Mouse (Mus musculus) hindbrain, embryonic 16.5 days (tissue): Measurements from ENCODE around the gene Ppp2r2c. TPM values are rescaled to one million over a fixed set of nuclear protein-coding genes. Genes with fewer than 3 reads are reported as not detected.

ENCODE experiments used
- ATAC-seq: fragments of 200-750 bp; cut with Nextera tagmentation; 2 replicates; pipeline ENCODE4 v1.8.0; 2017; ENCODE audit warnings: moderate TSS enrichment, moderate library complexity
- H3K27ac ChIP-seq: fragments of 300-500 bp; sonication (generic); 2 replicates; pipeline ENCODE4 v1.5.1; 2014; ENCODE audit warnings: low read depth, mild to moderate bottlenecking, control low read depth, low read length, moderate library complexity
- H3K27me3 ChIP-seq: fragments of 300-500 bp; sonication (generic); replicated peaks from 2 replicates; pipeline ENCODE4 v1.6.1; 2014; ENCODE audit warnings: low read length; ENCODE audit not compliant: control insufficient read depth, insufficient read depth
- H3K36me3 ChIP-seq: fragments of 300-500 bp; sonication (generic); 2 replicates; pipeline ENCODE4 v1.6.1; 2014; ENCODE audit warnings: mild to moderate bottlenecking, low read length, moderate library complexity, mixed read lengths; ENCODE audit not compliant: control insufficient read depth, insufficient read depth
- H3K4me1 ChIP-seq: fragments of 300-500 bp; sonication (generic); 2 replicates; pipeline ENCODE4 v1.6.1; 2014; ENCODE audit warnings: low read depth, low read length; ENCODE audit not compliant: control insufficient read depth, insufficient read depth
- H3K4me2 ChIP-seq: fragments of 300-500 bp; sonication (generic); 2 replicates; pipeline ENCODE4 v1.6.1; 2014; ENCODE audit warnings: mild to moderate bottlenecking, low read length, control low read depth, moderate library complexity
- H3K4me3 ChIP-seq: fragments of 300-500 bp; sonication (generic); 2 replicates; pipeline ENCODE4 v1.5.1; 2014; ENCODE audit warnings: mild to moderate bottlenecking, low read length, control low read depth, moderate library complexity
- H3K9ac ChIP-seq: fragments of 300-500 bp; sonication (generic); 2 replicates; pipeline ENCODE4 v1.6.1; 2014; ENCODE audit warnings: low read depth, mild to moderate bottlenecking, control low read depth, low read length, moderate library complexity
- H3K9me3 ChIP-seq: fragments of 300-500 bp; sonication (generic); 2 replicates; pipeline ENCODE4 v1.6.1; 2014; ENCODE audit warnings: mild to moderate bottlenecking, low read length, moderate library complexity; ENCODE audit not compliant: control insufficient read depth
- WGBS: fragments of 180-500 bp; shearing (Covaris S2); extraction: QIAGEN DNeasy Blood & Tissue Kit; methylation state at CpG from one replicate; pipeline ENCODE4 v1.1.7; 2014; 5-methylcytosine and 5-hydroxymethylcytosine counted together
- polyA plus RNA-seq: library from polyadenylated mRNA; unstranded; fragments of >200 nt; fragmentation: Nextera tagmentation; extraction: Ambion mirVana; gene quantifications from 2 replicates; pipeline ENCODE4 v1.2.1, GENCODE M21; 2015

Gene Ppp2r2c
- polyA plus RNA-seq = 52.4 and 58.2 TPM in 2 replicates

DNA sequence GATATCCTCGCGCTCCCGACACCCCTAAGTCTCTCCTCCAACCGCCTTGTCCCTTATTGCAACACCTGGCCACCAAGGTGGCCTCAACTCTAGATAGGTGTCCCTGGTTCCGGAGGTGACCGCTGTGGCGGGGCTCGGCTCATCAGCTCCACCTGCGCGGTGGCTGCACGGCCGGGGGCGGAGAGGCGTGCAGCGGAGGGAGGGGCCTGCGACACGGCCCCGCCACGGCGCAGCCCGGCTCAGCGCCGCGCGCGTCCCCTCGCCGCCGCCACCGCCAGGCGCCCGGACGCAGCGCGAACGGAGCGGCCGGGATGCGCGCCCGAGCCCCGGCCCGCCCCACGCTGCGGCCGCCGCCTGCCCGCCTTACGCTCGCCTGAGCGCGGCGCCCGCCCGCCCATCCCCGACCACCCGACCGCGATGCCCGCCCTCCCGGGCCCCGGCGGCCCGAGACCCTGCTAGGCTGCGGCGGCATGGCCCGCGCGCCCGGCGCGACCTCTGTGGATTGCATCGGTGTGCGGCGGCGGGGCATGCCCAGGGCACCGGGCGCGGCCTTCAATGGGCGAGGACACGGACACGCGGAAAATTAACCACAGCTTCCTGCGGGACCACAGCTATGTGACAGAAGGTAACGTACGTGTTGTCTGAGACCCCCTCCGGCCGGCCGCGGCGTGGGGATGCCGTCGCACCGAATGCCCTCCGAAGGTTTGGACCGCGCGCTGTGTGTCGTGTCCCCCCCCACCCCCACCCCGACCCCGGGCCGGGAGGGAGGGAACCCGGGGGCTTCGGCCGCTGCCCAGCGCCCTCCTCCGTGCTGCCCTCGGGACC is at the start of gene Ppp2r2c:
Ppp2r2c (plus strand) TSS at position 248 of the 825 bp plus-strand sequence.
- Histone ChIP-seq H3K4me1 (peaks cover 8% of the 10 kb centered on the region; the same call in 1 of the 2 replicates), H3K27me3 (peaks cover 11% of the 10 kb centered on the region), H3K36me3 (no peaks in the 10 kb centered on the region), H3K4me3 (peak within 1 kb of the TSS; percentile 71), H3K4me2 (peak within 1 kb of the TSS; percentile 74), H3K27ac (peak within 1 kb of the TSS; percentile 88), H3K9ac (peak within 1 kb of the TSS; percentile 85), H3K9me3 (no peaks in the 10 kb centered on the region)
- peak; percentile 73 for ATAC-seq
- under 1% methylated on average over 58 of the region's 108 CpGs for WGBS

- Histone ChIP-seq H3K4me1 (no peaks in the 10 kb centered on the region), H3K4me2 (no peak overlapping the region), H3K4me3 (no peak overlapping the region), H3K9ac (no peak overlapping the region), H3K36me3 (peaks cover 11% of the 10 kb centered on the region), H3K9me3 (no peaks in the 10 kb centered on the region), H3K27me3 (no peaks in the 10 kb centered on the region), H3K27ac (no peak overlapping the region)
- 0 out of 2 replicates have a peak, but pooled peaks have one; percentile 15 for ATAC-seq
- 83% methylated on average over 5 of the region's 5 CpGs for WGBS
These were observed 48.6 kb upstream of the Ppp2r2c start for GRCm38 (mm10) chr5:36819742-36820141.

GRCm38 (mm10) chr5:36820142-36820541 is 48.2 kb upstream of the Ppp2r2c start:
- Histone ChIP-seq H3K4me2 (no peak overlapping the region), H3K36me3 (peaks cover 11% of the 10 kb centered on the region), H3K9me3 (no peaks in the 10 kb centered on the region), H3K27me3 (no peaks in the 10 kb centered on the region), H3K27ac (no peak overlapping the region), H3K9ac (no peak overlapping the region), H3K4me3 (no peak overlapping the region), H3K4me1 (no peaks in the 10 kb centered on the region)
- peak; percentile 45; the same call in 1 of the 2 replicates for ATAC-seq
- 51% methylated on average over 6 of the region's 6 CpGs for WGBS

DNA sequence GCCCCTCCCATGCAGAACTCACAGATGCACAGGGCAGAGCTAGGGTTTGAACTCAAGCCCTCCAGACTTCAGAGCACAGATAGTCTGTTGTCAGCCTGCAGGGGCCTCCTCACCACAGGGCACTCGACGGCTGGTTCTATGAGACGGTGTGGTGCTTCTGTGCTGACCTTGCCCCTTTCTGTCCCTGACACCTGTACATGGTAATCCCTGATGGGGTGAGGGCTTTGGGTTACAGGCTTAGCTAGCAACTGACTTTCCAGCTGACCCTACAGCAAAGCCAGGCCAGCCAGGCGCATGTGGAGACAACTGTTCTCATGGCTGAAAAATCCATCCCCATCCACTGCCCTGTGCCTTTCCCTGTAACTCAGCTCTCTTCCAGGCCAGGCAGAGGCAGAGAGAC is 45.4 kb upstream of the Ppp2r2c start:
- ATAC-seq = no peak
- Histone ChIP-seq H3K4me2 (no peak overlapping the region), H3K27me3 (no peaks in the 10 kb centered on the region), H3K9me3 (no peaks in the 10 kb centered on the region), H3K4me3 (no peak overlapping the region), H3K9ac (no peak overlapping the region), H3K27ac (no peak overlapping the region), H3K36me3 (peaks cover 11% of the 10 kb centered on the region), H3K4me1 (no peaks in the 10 kb centered on the region)
- 86% methylated on average over 4 of the region's 4 CpGs for WGBS

DNA sequence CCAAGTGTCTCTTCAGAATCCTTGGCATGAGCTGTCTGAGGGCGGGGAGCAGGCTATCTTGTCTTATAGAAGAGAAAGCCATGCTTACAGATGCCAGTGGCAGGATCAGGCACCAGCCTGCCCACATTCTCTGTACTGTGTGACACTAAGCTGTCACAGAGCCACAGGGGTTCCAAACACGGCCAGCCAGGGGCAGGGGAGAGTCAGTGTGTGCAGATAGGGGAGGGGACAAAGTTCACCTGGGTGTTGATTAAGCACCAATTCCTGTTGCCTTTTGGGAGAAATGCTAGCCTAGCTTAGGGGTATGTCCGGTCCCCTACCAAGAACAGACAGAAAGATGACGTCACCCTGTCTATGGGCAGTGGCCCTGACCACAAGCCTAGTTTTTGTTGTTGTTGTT is 39.2 kb upstream of the Ppp2r2c start:
- no peak overlapping the region for H3K27ac ChIP-seq

DNA sequence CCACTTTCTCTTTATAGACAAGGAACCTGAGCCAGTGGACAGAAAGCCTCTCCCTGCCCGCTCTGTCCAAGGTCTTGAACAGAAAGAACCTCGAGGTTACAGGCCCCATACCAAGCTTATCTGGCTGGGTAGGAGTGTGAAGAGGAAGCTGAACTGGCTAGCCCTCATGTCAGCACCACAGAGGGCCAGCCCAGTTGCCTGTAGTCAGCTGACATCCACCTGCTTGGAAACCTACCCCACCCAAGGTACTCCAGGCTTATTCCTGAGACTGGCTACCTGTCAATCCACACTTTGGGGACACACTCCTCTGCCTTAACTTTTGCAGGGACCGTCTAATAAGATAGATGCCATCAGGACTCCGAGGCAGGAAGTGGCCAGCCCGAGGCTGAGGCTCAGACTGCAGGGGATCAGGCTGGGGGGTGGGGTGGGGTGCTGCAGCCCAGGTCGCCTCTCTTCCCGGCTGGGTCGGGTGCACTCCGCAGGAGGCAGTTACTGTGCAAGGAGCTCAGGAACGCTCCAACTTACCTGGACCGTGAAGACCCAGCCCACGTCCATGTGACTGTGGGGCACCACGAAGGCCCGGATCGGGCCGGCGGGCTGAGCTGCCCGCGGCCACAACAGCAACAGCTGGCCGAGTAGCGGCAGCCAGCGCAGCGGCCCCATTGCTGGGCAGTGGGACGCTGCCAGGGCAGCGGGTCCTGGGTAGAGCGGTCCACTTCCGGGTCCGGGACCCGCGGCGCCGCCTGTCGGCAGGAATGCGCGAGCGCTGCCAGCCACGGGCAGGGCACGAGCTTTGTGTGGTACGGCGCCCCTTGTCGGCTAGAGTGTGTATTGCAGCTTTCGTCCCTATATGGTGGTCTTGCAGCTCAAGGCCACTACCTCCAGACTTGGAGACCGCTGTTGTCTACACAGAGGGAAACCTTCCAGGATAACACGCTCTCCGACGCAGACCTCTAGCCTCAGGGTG is 38.1 kb upstream of the Ppp2r2c start, which contains the start of gene Man2b2:
Man2b2 (minus strand) TSS at position 741 of the 967 bp plus-strand sequence.
- peaks cover 9% of the 10 kb centered on the region for H3K4me1 ChIP-seq
- peak within 1 kb of the TSS; percentile 84 for H3K4me2 ChIP-seq
- no peaks in the 10 kb centered on the region for H3K27me3 ChIP-seq
- WGBS = 4% methylated on average over 41 of the region's 46 CpGs
- peak within 1 kb of the TSS; percentile 77 for H3K9ac ChIP-seq
- H3K36me3 ChIP-seq = no peaks in the 10 kb centered on the region
- H3K27ac ChIP-seq = peak within 1 kb of the TSS; percentile 48; the same call in 1 of the 2 replicates
- H3K9me3 ChIP-seq = no peaks in the 10 kb centered on the region
- peak within 1 kb of the TSS; percentile 61 for H3K4me3 ChIP-seq
- ATAC-seq = peak; percentile 88

More for the DNA sequence above, 39.2 kb upstream of the Ppp2r2c start:
- no peaks in the 10 kb centered on the region for H3K9me3 ChIP-seq
- no peak for ATAC-seq
- H3K27me3 ChIP-seq = no peaks in the 10 kb centered on the region
- H3K9ac ChIP-seq = no peak overlapping the region
- H3K4me3 ChIP-seq = no peak overlapping the region
- H3K4me1 ChIP-seq = peaks cover 9% of the 10 kb centered on the region
- H3K36me3 ChIP-seq = peaks cover under 1% of the 10 kb centered on the region; the same call in 1 of the 2 replicates
- 86% methylated on average over 4 of the region's 4 CpGs for WGBS
- no peak overlapping the region for H3K4me2 ChIP-seq

- Histone ChIP-seq H3K4me3 (no peak overlapping the region), H3K27me3 (no peaks in the 10 kb centered on the region), H3K27ac (no peak overlapping the region), H3K4me1 (peaks cover 9% of the 10 kb centered on the region), H3K9ac (no peak overlapping the region), H3K4me2 (no peak overlapping the region; the same call in 1 of the 2 replicates), H3K9me3 (no peaks in the 10 kb centered on the region), H3K36me3 (no peaks in the 10 kb centered on the region)
- peak; percentile 59; the same call in 1 of the 2 replicates for ATAC-seq
- 68% methylated on average over 7 of the region's 7 CpGs for WGBS
These were observed 37.0 kb upstream of the Ppp2r2c start for GRCm38 (mm10) chr5:36831272-36831671.

DNA sequence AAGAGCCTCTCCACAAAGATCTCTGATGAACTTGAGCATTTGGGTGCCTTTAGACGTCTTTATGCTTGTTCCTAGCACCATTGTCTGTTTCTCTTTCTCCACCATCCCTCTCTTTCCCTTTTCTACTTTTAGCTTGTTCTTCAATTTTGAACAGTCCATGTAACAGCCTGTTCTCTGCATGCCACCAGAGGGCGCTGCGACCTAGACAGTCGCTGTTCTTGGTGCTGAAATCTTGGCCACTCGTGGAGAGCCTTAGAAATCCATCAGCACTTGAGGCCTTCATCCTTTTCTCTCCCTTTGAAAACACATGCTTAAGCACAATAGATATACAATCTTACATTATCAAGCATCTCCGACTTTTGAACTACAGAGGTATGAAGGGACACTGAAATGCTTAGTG is 32.4 kb upstream of the Ppp2r2c start:
- Histone ChIP-seq H3K27ac (no peak overlapping the region), H3K4me2 (no peak overlapping the region), H3K27me3 (no peaks in the 10 kb centered on the region), H3K36me3 (no peaks in the 10 kb centered on the region), H3K9ac (no peak overlapping the region), H3K4me1 (peaks cover under 1% of the 10 kb centered on the region), H3K4me3 (no peak overlapping the region), H3K9me3 (no peaks in the 10 kb centered on the region)
- WGBS = under 1% methylated on average over 6 of the region's 6 CpGs
- ATAC-seq = peak; percentile 76
